Mouse (Mus musculus) midbrain, embryonic 15.5 days (tissue): ENCODE measurements around the gene Dzank1. TPM values are rescaled to one million over a fixed set of nuclear protein-coding genes. Genes with fewer than 3 reads are reported as not detected.

Experiments used
- ATAC-seq: fragments of 200-750 bp; cut with Nextera tagmentation; replicated peaks from 2 replicates; pipeline ENCODE4 v1.8.0; 2017; ENCODE audit warnings: moderate TSS enrichment
- H3K27ac ChIP-seq: fragments of 300-500 bp; sonication (generic); 2 replicates; pipeline ENCODE4 v1.5.1; 2015; ENCODE audit warnings: mild to moderate bottlenecking, inconsistent platforms
- H3K27me3 ChIP-seq: fragments of 300-500 bp; sonication (generic); replicated peaks from 2 replicates; pipeline ENCODE4 v1.6.1; 2015; ENCODE audit warnings: inconsistent platforms
- H3K36me3 ChIP-seq: fragments of 300-500 bp; sonication (generic); replicated peaks from 2 replicates; pipeline ENCODE4 v1.6.1; 2015; ENCODE audit warnings: inconsistent platforms
- H3K4me1 ChIP-seq: fragments of 300-500 bp; sonication (generic); 2 replicates; pipeline ENCODE4 v1.6.1; 2015; ENCODE audit warnings: inconsistent platforms
- H3K4me2 ChIP-seq: fragments of 300-500 bp; sonication (generic); 2 replicates; pipeline ENCODE4 v1.6.1; 2015; ENCODE audit warnings: inconsistent platforms, mild to moderate bottlenecking, moderate library complexity
- H3K4me3 ChIP-seq: fragments of 300-500 bp; sonication (generic); 2 replicates; pipeline ENCODE4 v1.5.1; 2015; ENCODE audit warnings: mild to moderate bottlenecking, inconsistent platforms
- H3K9ac ChIP-seq: fragments of 300-500 bp; sonication (generic); 2 replicates; pipeline ENCODE4 v1.6.1; 2015; ENCODE audit warnings: mild to moderate bottlenecking, inconsistent platforms
- H3K9me3 ChIP-seq: fragments of 300-500 bp; sonication (generic); 2 replicates; pipeline ENCODE4 v1.6.1; 2016; ENCODE audit warnings: inconsistent platforms
- WGBS: fragments of 180-500 bp; shearing (Covaris S2); methylation state at CpG from one replicate; pipeline ENCODE4 v1.1.7; 2015; ENCODE audit warnings: mixed read lengths; 5-methylcytosine and 5-hydroxymethylcytosine counted together
- polyA plus RNA-seq: library from polyadenylated mRNA; unstranded; fragments of >200 nt; fragmentation: Nextera tagmentation; extraction: Ambion mirVana; gene quantifications from 2 replicates; pipeline ENCODE4 v1.2.1, GENCODE M21; 2015

Gene Dzank1
- polyA plus RNA-seq, 1 experiment from 2014 or later = 20.3 TPM

DNA sequence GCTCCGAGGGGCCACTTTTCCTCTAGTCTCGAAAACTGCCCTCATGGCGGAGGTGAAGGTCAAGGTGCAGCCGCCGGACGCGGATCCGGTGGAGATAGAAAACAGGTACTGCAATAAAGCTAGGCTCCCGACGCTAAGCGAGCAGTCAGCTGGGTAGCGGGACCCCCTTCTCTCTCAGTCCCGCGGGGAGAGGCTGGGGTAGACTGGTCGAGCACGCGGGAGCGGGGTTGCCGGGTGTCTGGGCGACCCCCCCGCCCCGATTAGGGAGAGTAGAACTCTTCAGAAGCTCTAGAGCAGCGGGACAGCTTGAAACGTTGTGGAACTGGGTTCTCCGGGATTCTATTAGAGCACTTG lies 584 bp upstream of the Dzank1 start:
- Histone ChIP-seq H3K36me3 (peaks cover 8% of the 10 kb centered on the region; the same call in 1 of the 2 replicates), H3K4me1 (peaks cover 26% of the 10 kb centered on the region), H3K9ac (peak overlapping the region; percentile 75), H3K4me3 (peak overlapping the region; percentile 86), H3K9me3 (no peaks in the 10 kb centered on the region), H3K27me3 (0 out of 2 replicates have a peak, but pooled peaks cover 3% of the 10 kb centered on the region), H3K27ac (peak overlapping the region; percentile 98), H3K4me2 (peak overlapping the region; percentile 71)
- ATAC-seq = peak; percentile 59
- under 1% methylated on average over 25 of the region's 25 CpGs for WGBS

DNA sequence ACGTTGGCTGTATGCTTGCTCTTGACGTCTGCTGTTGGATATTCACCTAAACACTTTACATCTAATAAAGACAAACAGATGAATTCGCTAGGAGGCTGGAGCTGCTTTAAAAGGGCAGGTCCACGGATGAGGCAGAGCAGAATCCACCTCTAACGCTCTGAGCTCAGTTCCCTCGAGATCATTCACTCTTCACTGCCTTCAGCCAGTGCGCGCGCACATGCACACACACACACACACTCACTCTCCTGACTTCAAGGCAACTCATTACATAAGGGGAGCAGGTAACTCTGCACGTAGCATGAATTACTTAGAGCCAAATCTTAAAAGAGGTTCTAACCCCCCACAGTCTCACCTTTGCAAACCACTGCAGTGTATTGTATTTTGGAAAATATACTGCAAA lies 1.4 kb downstream of the Dzank1 start:
- H3K4me1 ChIP-seq = peaks cover 26% of the 10 kb centered on the region
- H3K9ac ChIP-seq = no peak overlapping the region; the same call in 1 of the 2 replicates
- 46% methylated on average over 10 of the region's 10 CpGs for WGBS
- H3K4me3 ChIP-seq = peak overlapping the region; percentile 86; the same call in 1 of the 2 replicates
- no peaks in the 10 kb centered on the region for H3K9me3 ChIP-seq
- peaks cover 5% of the 10 kb centered on the region; the same call in 1 of the 2 replicates for H3K36me3 ChIP-seq
- 0 out of 2 replicates have a peak, but pooled peaks cover 3% of the 10 kb centered on the region for H3K27me3 ChIP-seq
- H3K4me2 ChIP-seq = peak overlapping the region; percentile 71
- no peak for ATAC-seq
- H3K27ac ChIP-seq = no peak overlapping the region

DNA sequence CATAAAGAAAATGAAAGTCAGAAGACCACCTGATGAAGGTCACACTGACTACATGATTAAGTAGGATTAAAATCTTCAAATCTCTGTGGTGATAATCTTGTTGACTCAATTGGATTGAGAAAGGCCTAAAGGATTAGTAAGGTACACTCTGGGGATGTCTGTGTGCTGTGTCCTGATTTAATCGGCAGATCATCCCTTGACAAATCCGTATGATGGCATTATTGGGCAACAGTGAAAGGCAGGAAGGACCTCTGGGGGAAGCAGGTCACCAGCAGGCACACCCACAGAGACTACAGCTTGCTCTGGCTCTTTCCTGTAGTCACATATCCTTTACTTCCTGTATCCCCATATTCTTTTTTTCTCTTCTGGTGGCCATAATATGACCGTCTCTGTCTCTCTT lies 7.4 kb downstream of the Dzank1 start:
- 57% methylated on average over 3 of the region's 3 CpGs for WGBS

DNA sequence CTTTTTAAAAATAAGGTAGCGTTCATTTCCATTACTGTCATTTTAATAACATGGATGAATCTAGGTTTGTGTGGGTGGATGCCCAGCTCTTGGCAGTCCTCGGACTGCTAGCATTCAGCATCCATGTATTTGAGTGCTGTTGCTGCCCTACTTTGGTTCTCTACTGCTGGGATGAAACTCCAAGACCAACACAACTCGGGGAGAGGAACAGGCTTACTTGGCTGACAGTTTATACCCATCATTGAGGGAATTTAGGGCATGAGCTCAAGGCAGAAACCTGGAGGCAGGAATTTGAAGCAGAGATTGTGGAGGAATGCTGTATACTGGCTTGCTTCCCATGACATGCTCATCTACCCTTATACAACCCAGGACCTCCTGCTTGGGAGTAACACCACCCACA lies 12.6 kb downstream of the Dzank1 start:
- no peak overlapping the region for H3K9ac ChIP-seq
- H3K36me3 ChIP-seq = peaks cover 15% of the 10 kb centered on the region; the same call in 1 of the 2 replicates
- no peak overlapping the region for H3K4me3 ChIP-seq
- 83% methylated on average over 3 of the region's 3 CpGs for WGBS
- ATAC-seq = no peak
- H3K9me3 ChIP-seq = no peaks in the 10 kb centered on the region
- H3K4me1 ChIP-seq = no peaks in the 10 kb centered on the region
- no peak overlapping the region for H3K27ac ChIP-seq
- H3K27me3 ChIP-seq = 0 out of 2 replicates have a peak, but pooled peaks cover 3% of the 10 kb centered on the region
- no peak overlapping the region for H3K4me2 ChIP-seq

More for the DNA sequence above, 7.4 kb downstream of the Dzank1 start:
- Histone ChIP-seq H3K4me2 (no peak overlapping the region), H3K27me3 (0 out of 2 replicates have a peak, but pooled peaks cover 6% of the 10 kb centered on the region), H3K9me3 (no peaks in the 10 kb centered on the region), H3K9ac (no peak overlapping the region), H3K4me1 (no peaks in the 10 kb centered on the region), H3K4me3 (no peak overlapping the region), H3K36me3 (peaks cover 17% of the 10 kb centered on the region), H3K27ac (no peak overlapping the region)
- no peak for ATAC-seq

DNA sequence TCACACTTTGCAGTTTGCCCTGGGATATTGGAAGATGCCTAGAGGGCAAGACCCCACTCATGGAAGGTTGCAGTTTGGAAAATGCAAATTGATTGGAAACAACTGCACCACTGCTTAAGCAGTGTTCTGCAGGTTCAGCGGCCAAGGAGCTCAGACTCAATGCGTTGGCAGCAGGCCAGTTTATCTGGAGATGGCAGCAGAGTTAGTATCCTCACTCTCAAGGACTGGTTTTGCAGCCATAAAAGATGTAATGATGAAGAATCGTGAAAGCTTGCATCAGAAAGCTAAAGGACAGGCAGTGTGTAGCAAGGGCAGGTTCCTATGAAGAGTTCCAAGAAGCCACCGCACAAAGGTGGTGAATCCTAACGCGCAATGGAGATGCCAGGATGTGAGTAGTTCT lies 25.1 kb downstream of the Dzank1 start:
- peaks cover 27% of the 10 kb centered on the region for H3K36me3 ChIP-seq
- ATAC-seq = no peak
- no peaks in the 10 kb centered on the region for H3K27me3 ChIP-seq
- no peak overlapping the region for H3K4me3 ChIP-seq
- H3K27ac ChIP-seq = no peak overlapping the region
- no peaks in the 10 kb centered on the region for H3K9me3 ChIP-seq
- 88% methylated on average over 6 of the region's 6 CpGs for WGBS
- H3K4me1 ChIP-seq = no peaks in the 10 kb centered on the region
- no peak overlapping the region for H3K9ac ChIP-seq
- H3K4me2 ChIP-seq = no peak overlapping the region

DNA sequence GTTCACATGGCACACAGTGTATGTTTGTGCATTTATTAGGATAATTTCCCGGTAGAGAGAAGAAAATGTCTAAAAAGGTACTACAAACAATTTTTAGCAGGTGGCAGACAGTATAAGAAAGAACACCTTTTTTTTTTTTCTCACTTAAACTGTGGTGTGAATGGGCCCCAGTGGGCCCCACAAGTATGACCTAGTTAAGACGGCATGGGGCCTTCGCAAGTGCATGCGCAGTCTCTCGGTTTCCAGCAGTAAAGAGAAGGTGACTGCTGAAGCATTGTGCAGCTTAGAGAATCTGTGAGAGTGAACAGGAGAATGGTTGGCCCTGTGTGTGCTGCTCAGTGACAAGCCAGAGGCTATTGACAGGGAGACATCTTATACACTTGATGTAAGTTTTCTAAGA lies 37.9 kb downstream of the Dzank1 start:
- Histone ChIP-seq H3K27me3 (no peaks in the 10 kb centered on the region), H3K27ac (no peak overlapping the region), H3K9ac (no peak overlapping the region), H3K36me3 (peaks cover 20% of the 10 kb centered on the region), H3K9me3 (no peaks in the 10 kb centered on the region), H3K4me1 (no peaks in the 10 kb centered on the region), H3K4me3 (no peak overlapping the region), H3K4me2 (no peak overlapping the region)
- ATAC-seq = no peak
- 94% methylated on average over 5 of the region's 5 CpGs for WGBS

DNA sequence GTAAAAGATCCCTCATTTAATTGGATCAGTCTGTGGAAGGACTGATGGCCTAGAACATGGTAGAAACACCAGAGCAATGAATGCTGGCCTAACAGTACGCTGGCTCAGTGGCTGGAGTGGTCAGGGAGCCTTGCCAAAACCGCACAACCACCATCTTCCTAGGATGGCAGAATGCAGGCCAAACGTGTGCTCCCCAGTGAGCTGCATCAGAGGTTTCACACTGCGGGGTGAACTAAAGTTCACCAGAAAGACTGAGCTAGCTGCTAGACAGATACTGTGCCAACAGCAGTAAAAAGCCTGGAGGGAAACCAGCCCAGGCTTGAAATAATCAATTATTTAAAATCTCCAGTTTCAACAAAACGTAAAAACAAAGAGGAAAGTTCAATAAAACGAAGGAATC lies 39.7 kb downstream of the Dzank1 start:
- H3K27ac ChIP-seq = no peak overlapping the region
- H3K4me2 ChIP-seq = no peak overlapping the region
- no peak overlapping the region for H3K4me3 ChIP-seq
- peaks cover 26% of the 10 kb centered on the region for H3K36me3 ChIP-seq
- WGBS = 74% methylated on average over 6 of the region's 6 CpGs
- no peaks in the 10 kb centered on the region for H3K4me1 ChIP-seq
- no peak overlapping the region for H3K9ac ChIP-seq
- ATAC-seq = no peak
- H3K9me3 ChIP-seq = no peaks in the 10 kb centered on the region
- H3K27me3 ChIP-seq = no peaks in the 10 kb centered on the region

DNA sequence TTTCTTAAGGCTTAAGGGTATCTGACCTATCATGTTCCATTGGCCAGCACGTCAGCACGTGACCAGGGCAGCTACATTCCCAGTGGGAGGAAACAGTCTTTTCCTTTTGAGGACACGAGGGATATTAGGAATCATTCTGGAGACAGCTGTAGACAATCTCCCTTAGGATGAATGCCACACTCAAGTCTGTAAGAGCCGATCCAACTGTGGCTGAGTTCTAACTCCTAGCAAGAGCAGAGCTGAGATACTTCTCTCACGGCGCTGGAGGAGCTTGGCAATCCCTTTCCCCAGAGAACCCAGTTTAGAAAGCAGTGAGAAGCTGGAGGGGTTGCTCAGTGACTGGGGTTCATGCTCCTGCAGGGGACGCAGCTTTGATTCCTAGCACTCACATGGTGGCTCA lies 41.8 kb downstream of the Dzank1 start:
- no peak for ATAC-seq
- 87% methylated on average over 7 of the region's 7 CpGs for WGBS
- Histone ChIP-seq H3K4me3 (no peak overlapping the region), H3K4me2 (no peak overlapping the region), H3K4me1 (no peaks in the 10 kb centered on the region), H3K9me3 (no peaks in the 10 kb centered on the region), H3K36me3 (peaks cover 36% of the 10 kb centered on the region), H3K9ac (no peak overlapping the region), H3K27me3 (no peaks in the 10 kb centered on the region), H3K27ac (no peak overlapping the region)

DNA sequence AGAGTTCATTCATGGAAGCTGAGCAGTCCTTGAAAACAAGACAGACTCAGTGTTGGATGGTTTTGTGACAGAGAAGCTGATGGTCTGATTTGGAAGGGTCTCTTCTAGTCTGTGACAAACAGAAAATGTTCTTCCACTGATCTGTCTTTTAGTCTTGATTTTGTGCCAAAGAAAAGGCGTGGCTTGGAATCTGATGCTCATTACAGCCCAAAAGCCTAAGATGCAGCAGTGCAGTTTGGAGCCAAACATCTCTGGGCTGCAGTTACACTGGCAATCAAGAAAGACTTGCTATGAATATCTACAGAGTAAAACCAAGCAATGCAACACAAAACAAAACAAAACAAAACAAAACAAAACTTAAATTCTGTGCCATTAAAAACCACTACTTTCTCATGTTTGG lies 43.1 kb downstream of the Dzank1 start:
- no peak overlapping the region for H3K27ac ChIP-seq
- no peak for ATAC-seq
- no peaks in the 10 kb centered on the region for H3K9me3 ChIP-seq
- H3K4me3 ChIP-seq = no peak overlapping the region
- H3K4me2 ChIP-seq = no peak overlapping the region
- no peaks in the 10 kb centered on the region for H3K4me1 ChIP-seq
- peaks cover 31% of the 10 kb centered on the region for H3K36me3 ChIP-seq
- no peak overlapping the region for H3K9ac ChIP-seq
- H3K27me3 ChIP-seq = no peaks in the 10 kb centered on the region
- WGBS = 67% methylated on average over 1 of the region's 1 CpGs

DNA sequence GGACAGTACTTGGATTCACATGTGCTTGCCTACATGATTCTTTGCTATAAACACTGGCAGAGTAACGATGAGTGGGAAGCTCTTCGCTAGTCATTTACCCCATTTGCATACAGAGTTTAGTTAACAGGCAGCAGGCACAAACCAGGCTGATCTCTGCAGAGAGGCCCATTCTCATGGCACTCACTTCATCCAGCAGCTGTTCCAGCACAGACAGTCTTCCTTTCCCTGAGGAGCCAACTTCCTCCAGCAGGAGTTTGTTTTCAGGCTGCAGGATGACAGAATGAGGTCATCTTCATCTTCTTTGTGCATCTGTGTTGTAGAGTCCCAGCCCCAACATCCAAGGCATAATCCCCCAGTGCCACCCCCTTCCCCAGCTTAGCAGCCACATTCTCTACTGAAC lies 47.8 kb downstream of the Dzank1 start:
- no peak overlapping the region for H3K27ac ChIP-seq
- H3K27me3 ChIP-seq = no peaks in the 10 kb centered on the region
- no peak for ATAC-seq
- no peak overlapping the region for H3K4me3 ChIP-seq
- H3K4me2 ChIP-seq = no peak overlapping the region
- WGBS = 84% methylated on average over 2 of the region's 2 CpGs
- no peaks in the 10 kb centered on the region for H3K4me1 ChIP-seq
- peaks cover 21% of the 10 kb centered on the region for H3K36me3 ChIP-seq
- H3K9ac ChIP-seq = no peak overlapping the region
- H3K9me3 ChIP-seq = no peaks in the 10 kb centered on the region

DNA sequence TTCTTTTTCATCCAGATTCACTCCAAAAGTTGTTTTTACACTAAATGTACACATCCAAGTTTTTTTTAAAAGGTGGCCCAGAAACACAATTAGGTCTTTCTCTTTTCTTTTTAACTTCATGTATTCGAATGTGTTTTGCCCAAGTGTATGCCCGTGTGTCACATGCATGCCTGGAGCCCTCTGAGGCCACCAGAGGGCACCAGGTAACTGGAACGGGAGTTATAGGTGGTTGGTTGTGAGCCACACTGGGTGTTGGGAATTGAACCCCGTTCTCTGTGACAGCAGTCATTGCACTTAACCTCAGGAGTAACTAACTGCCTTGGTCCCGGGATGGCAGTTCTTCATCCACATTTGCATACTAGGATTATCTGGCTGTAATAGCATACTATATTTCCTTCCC lies 60.0 kb downstream of the Dzank1 start:
- Histone ChIP-seq H3K36me3 (no peaks in the 10 kb centered on the region; the same call in 1 of the 2 replicates), H3K4me2 (no peak overlapping the region), H3K27me3 (no peaks in the 10 kb centered on the region), H3K4me1 (no peaks in the 10 kb centered on the region), H3K27ac (no peak overlapping the region), H3K9me3 (no peaks in the 10 kb centered on the region), H3K4me3 (no peak overlapping the region), H3K9ac (no peak overlapping the region)
- 65% methylated on average over 5 of the region's 5 CpGs for WGBS
- no peak for ATAC-seq

DNA sequence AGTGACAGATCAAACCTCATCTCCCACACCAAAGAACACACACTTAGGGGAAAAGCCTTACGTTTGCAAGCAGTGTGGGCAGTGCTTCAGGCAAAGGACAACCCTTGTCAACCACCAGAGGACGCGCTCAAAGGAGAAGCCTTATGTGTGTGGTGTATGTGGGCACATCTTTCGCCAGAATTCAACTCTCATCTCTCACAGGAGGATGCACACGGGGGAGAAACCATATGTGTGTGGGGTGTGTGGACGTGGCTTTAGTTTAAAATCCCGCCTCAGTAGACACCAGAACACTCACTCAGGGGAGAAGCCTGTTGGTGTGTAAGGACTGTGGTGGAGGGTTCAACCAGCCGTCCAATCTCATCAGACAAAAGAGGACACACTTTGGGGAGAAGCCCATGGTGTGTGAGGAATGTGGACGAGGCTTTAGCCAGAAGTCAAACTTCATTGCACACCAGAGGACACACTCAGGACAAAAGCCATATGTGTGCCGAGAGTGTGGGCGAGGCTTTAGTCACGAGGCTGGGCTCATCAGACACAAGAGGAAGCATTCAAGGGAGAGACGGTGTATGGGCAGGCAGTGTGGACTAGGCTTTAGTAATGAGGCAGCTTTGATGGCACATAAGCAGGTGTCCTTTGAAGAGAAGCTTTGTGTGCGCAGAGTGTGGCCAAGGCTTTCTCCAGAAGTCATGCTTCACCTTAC lies 61.2 kb downstream of the Dzank1 start:
- no peak for ATAC-seq

More for the DNA sequence above, 61.2 kb downstream of the Dzank1 start:
- no peak overlapping the region for H3K4me3 ChIP-seq
- no peaks in the 10 kb centered on the region for H3K36me3 ChIP-seq
- H3K4me2 ChIP-seq = no peak overlapping the region
- H3K27ac ChIP-seq = no peak overlapping the region
- no peaks in the 10 kb centered on the region for H3K9me3 ChIP-seq
- H3K27me3 ChIP-seq = no peaks in the 10 kb centered on the region
- no peak overlapping the region for H3K9ac ChIP-seq
- WGBS = 77% methylated on average over 14 of the region's 14 CpGs
- H3K4me1 ChIP-seq = no peaks in the 10 kb centered on the region
